Mouse (Mus musculus): Measurements from ENCODE around the gene Rhot1. TPM values are rescaled to one million over a fixed set of nuclear protein-coding genes. Genes with fewer than 3 reads are reported as not detected.

Gene Rhot1
- polyA plus RNA-seq, 1 experiment, result 24.9 TPM

- Histone ChIP-seq H3K4me2 (ENCODE audit: low read depth) (no peak overlapping the region), H3K4me3 (no peak overlapping the region), H3K79me2 (ENCODE audit: control insufficient read depth, insufficient read depth) (no peaks in the 10 kb centered on the region), H3K36me3 (ENCODE audit: control insufficient read depth, insufficient read depth) (no peaks in the 10 kb centered on the region), H3K27me3 (ENCODE audit: control insufficient read depth, insufficient read depth, insufficient read length) (no peaks in the 10 kb centered on the region), H3ac (ENCODE audit: control insufficient read depth, insufficient read length) (no peak overlapping the region)
- no peak for TF ChIP-seq REST (IDR thresholded peaks at IDR 0.05; ENCODE audit: insufficient read depth, insufficient read length)
- TF ChIP-seq SRF (IDR thresholded peaks at IDR 0.05; ENCODE audit: control insufficient read depth, insufficient read length, low read depth), result no peak
- no peak for TF ChIP-seq POLR2AphosphoS2 (IDR thresholded peaks at IDR 0.05; ENCODE audit: insufficient read length, low read depth)
- TF ChIP-seq MYOD1 (IDR thresholded peaks at IDR 0.05; ENCODE audit: control insufficient read depth in 1 of 3, insufficient read length in 2 of 3, low read depth in 2 of 3), result no peak
- TF ChIP-seq CEBPB (IDR thresholded peaks at IDR 0.05; ENCODE audit: insufficient read depth, poor library complexity, severe bottlenecking), result no peak
These were observed 40.7 kb upstream of the Rhot1 start for GRCm38 (mm10) chr11:80168121-80168520.

DNA sequence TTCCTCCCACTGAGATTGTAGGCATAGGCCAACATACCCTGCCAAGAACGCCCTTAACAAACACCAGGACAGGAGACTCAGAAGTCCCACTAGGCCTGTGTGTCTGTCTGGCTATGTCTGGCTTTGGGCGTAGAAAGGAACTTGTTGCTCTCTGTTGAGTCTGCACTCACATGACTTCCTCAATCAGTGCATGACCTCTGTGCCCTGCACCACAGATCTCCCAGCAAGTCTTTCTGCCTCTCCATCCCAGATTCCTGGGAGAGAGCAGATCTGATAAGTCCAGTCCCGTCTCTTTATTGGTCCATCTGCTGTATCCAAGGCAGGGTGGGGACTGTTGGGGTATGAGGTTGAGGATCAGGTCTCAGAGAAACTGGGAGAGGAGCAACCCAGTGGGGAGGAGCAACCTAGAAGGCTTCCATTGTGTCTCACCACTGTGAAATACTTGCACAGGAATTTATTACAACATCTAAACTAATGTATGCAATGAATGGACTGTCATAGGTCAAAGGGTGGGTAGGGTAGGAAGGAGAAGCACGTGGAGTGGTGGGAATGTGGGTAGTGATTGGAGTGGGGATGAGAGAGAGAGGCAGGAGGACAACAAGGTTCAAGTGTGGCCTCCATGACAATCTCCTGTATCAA, 40.1 kb upstream of the Rhot1 start:
- Histone ChIP-seq H3K4me2 (ENCODE audit: low read depth) (no peak overlapping the region), H3ac (ENCODE audit: control insufficient read depth, insufficient read length) (no peak overlapping the region), H3K27me3 (ENCODE audit: control insufficient read depth, insufficient read depth, insufficient read length) (no peaks in the 10 kb centered on the region), H3K4me3 (no peak overlapping the region), H3K79me2 (ENCODE audit: control insufficient read depth, insufficient read depth) (no peaks in the 10 kb centered on the region), H3K36me3 (ENCODE audit: control insufficient read depth, insufficient read depth) (no peaks in the 10 kb centered on the region)
- TF ChIP-seq CEBPB (IDR thresholded peaks at IDR 0.05; ENCODE audit: insufficient read depth, poor library complexity, severe bottlenecking), result no peak
- no peak for TF ChIP-seq TCF12 (IDR thresholded peaks at IDR 0.05; ENCODE audit: insufficient read depth, poor library complexity, severe bottlenecking)
- no peak for TF ChIP-seq USF1 (IDR thresholded peaks at IDR 0.05; ENCODE audit: low read depth)
- TF ChIP-seq POLR2AphosphoS2 (IDR thresholded peaks at IDR 0.05; ENCODE audit: insufficient read length, low read depth), result no peak
- no peak for TF ChIP-seq E2F4 (IDR thresholded peaks at IDR 0.05; ENCODE audit: insufficient read depth)
- TF ChIP-seq SRF (IDR thresholded peaks at IDR 0.05; ENCODE audit: control insufficient read depth, insufficient read length, low read depth), result no peak
- TF ChIP-seq TCF3 (IDR thresholded peaks at IDR 0.05; ENCODE audit: insufficient read length, low read depth), result no peak
- no peak for TF ChIP-seq MAX (IDR thresholded peaks at IDR 0.05; ENCODE audit: low read depth)
- TF ChIP-seq MYOD1 (IDR thresholded peaks at IDR 0.05; ENCODE audit: control insufficient read depth in 1 of 3, insufficient read length in 2 of 3, low read depth in 2 of 3), result no peak

GRCm38 (mm10) chr11:80169629-80170028, 39.2 kb upstream of the Rhot1 start:
- no peaks in the 10 kb centered on the region for H3K36me3 ChIP-seq (ENCODE audit: control insufficient read depth, insufficient read depth)
- H3K79me2 ChIP-seq (ENCODE audit: control insufficient read depth, insufficient read depth), result no peaks in the 10 kb centered on the region
- no peak overlapping the region for H3K4me2 ChIP-seq (ENCODE audit: low read depth)
- TF ChIP-seq E2F4 (IDR thresholded peaks at IDR 0.05; ENCODE audit: insufficient read depth) (no peak), TCF3 (IDR thresholded peaks at IDR 0.05; ENCODE audit: insufficient read length, low read depth) (no peak), MYOG (IDR thresholded peaks at IDR 0.05; ENCODE audit: control insufficient read depth in 1 of 3, insufficient read depth in 1 of 3, insufficient read length in 2 of 3, low read depth in 2 of 3) (no peak), USF1 (IDR thresholded peaks at IDR 0.05; ENCODE audit: low read depth) (no peak), REST (IDR thresholded peaks at IDR 0.05; ENCODE audit: insufficient read depth, insufficient read length) (no peak), CEBPB (IDR thresholded peaks at IDR 0.05; ENCODE audit: insufficient read depth, poor library complexity, severe bottlenecking) (no peak), MYOD1 (IDR thresholded peaks at IDR 0.05; ENCODE audit: control insufficient read depth in 1 of 3, insufficient read length in 2 of 3, low read depth in 2 of 3) (no peak), TCF12 (IDR thresholded peaks at IDR 0.05; ENCODE audit: insufficient read depth, poor library complexity, severe bottlenecking) (no peak), POLR2AphosphoS2 (IDR thresholded peaks at IDR 0.05; ENCODE audit: insufficient read length, low read depth) (no peak), SRF (IDR thresholded peaks at IDR 0.05; ENCODE audit: control insufficient read depth, insufficient read length, low read depth) (no peak), POLR2A (IDR thresholded peaks at IDR 0.05; ENCODE audit: insufficient read length, low read depth) (no peak)
- no peak overlapping the region for H3ac ChIP-seq (ENCODE audit: control insufficient read depth, insufficient read length)
- no peak overlapping the region for H3K4me3 ChIP-seq
- no peaks in the 10 kb centered on the region for H3K27me3 ChIP-seq (ENCODE audit: control insufficient read depth, insufficient read depth, insufficient read length)

GRCm38 (mm10) chr11:80170351-80170750, 38.5 kb upstream of the Rhot1 start:
- Histone ChIP-seq H3K4me2 (ENCODE audit: low read depth) (no peak overlapping the region), H3K27me3 (ENCODE audit: control insufficient read depth, insufficient read depth, insufficient read length) (no peaks in the 10 kb centered on the region), H3K4me3 (no peak overlapping the region), H3K36me3 (ENCODE audit: control insufficient read depth, insufficient read depth) (no peaks in the 10 kb centered on the region), H3K79me2 (ENCODE audit: control insufficient read depth, insufficient read depth) (no peaks in the 10 kb centered on the region), H3ac (ENCODE audit: control insufficient read depth, insufficient read length) (no peak overlapping the region)
- no peak for TF ChIP-seq POLR2A (IDR thresholded peaks at IDR 0.05; ENCODE audit: insufficient read length, low read depth)
- TF ChIP-seq TCF12 (IDR thresholded peaks at IDR 0.05; ENCODE audit: insufficient read depth, poor library complexity, severe bottlenecking), result no peak
- TF ChIP-seq POLR2AphosphoS2 (IDR thresholded peaks at IDR 0.05; ENCODE audit: insufficient read length, low read depth), result no peak
- TF ChIP-seq TCF3 (IDR thresholded peaks at IDR 0.05; ENCODE audit: insufficient read length, low read depth), result no peak
- no peak for TF ChIP-seq MYOD1 (IDR thresholded peaks at IDR 0.05; ENCODE audit: control insufficient read depth in 1 of 3, insufficient read length in 2 of 3, low read depth in 2 of 3)
- TF ChIP-seq SRF (IDR thresholded peaks at IDR 0.05; ENCODE audit: control insufficient read depth, insufficient read length, low read depth), result no peak
- no peak for TF ChIP-seq USF1 (IDR thresholded peaks at IDR 0.05; ENCODE audit: low read depth)
- TF ChIP-seq E2F4 (IDR thresholded peaks at IDR 0.05; ENCODE audit: insufficient read depth), result no peak
- no peak for TF ChIP-seq REST (IDR thresholded peaks at IDR 0.05; ENCODE audit: insufficient read depth, insufficient read length)
- TF ChIP-seq MAX (IDR thresholded peaks at IDR 0.05; ENCODE audit: low read depth), result no peak
- no peak for TF ChIP-seq CEBPB (IDR thresholded peaks at IDR 0.05; ENCODE audit: insufficient read depth, poor library complexity, severe bottlenecking)
- no peak for TF ChIP-seq MYOG (IDR thresholded peaks at IDR 0.05; ENCODE audit: control insufficient read depth in 1 of 3, insufficient read depth in 1 of 3, insufficient read length in 2 of 3, low read depth in 2 of 3)

DNA sequence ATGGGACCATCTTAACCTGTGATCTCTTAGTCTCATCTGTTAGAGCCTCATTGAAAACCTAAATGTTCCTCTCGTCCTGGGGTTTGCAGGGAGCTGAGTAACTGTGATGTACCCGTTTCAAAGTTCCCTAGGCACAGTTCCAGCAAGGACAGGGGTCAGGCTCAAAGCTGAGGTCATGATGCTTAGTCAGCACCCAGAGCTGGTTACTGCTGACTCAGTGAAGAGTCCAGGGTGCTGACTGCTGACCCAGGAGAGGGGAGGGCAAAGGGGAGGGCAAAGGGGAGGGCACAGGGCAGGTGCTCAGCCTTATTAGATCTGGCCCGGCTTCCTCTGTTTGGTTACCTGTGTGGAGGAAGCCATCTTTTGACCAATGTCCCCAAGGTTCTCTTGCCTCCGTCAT, 36.9 kb upstream of the Rhot1 start:
- Histone ChIP-seq H3K36me3 (ENCODE audit: control insufficient read depth, insufficient read depth) (no peaks in the 10 kb centered on the region), H3K79me2 (ENCODE audit: control insufficient read depth, insufficient read depth) (no peaks in the 10 kb centered on the region), H3K4me2 (ENCODE audit: low read depth) (no peak overlapping the region), H3K27me3 (ENCODE audit: control insufficient read depth, insufficient read depth, insufficient read length) (no peaks in the 10 kb centered on the region), H3ac (ENCODE audit: control insufficient read depth, insufficient read length) (no peak overlapping the region), H3K4me3 (no peak overlapping the region)
- TF ChIP-seq MAX (IDR thresholded peaks at IDR 0.05; ENCODE audit: low read depth) (no peak), CEBPB (IDR thresholded peaks at IDR 0.05; ENCODE audit: insufficient read depth, poor library complexity, severe bottlenecking) (no peak), E2F4 (IDR thresholded peaks at IDR 0.05; ENCODE audit: insufficient read depth) (no peak), REST (IDR thresholded peaks at IDR 0.05; ENCODE audit: insufficient read depth, insufficient read length) (no peak), USF1 (IDR thresholded peaks at IDR 0.05; ENCODE audit: low read depth) (no peak), POLR2AphosphoS2 (IDR thresholded peaks at IDR 0.05; ENCODE audit: insufficient read length, low read depth) (no peak), SRF (IDR thresholded peaks at IDR 0.05; ENCODE audit: control insufficient read depth, insufficient read length, low read depth) (no peak), TCF3 (IDR thresholded peaks at IDR 0.05; ENCODE audit: insufficient read length, low read depth) (no peak), MYOG (IDR thresholded peaks at IDR 0.05; ENCODE audit: control insufficient read depth in 1 of 3, insufficient read depth in 1 of 3, insufficient read length in 2 of 3, low read depth in 2 of 3) (no peak), POLR2A (IDR thresholded peaks at IDR 0.05; ENCODE audit: insufficient read length, low read depth) (no peak), TCF12 (IDR thresholded peaks at IDR 0.05; ENCODE audit: insufficient read depth, poor library complexity, severe bottlenecking) (no peak), MYOD1 (IDR thresholded peaks at IDR 0.05; ENCODE audit: control insufficient read depth in 1 of 3, insufficient read length in 2 of 3, low read depth in 2 of 3) (no peak)

All from myocyte (in vitro differentiated cells).